Mouse (Mus musculus) frontal cortex, postnatal 25 days (tissue): Measurements from ENCODE around the gene Cep162.

Experiments used
- DNase-seq, 2 experiments: peaks; one replicate each; pipeline ENCODE4 v3.0.0; 2022; ENCODE audit warnings: low spot score in 2 of 2

Gene Cep162

DNA sequence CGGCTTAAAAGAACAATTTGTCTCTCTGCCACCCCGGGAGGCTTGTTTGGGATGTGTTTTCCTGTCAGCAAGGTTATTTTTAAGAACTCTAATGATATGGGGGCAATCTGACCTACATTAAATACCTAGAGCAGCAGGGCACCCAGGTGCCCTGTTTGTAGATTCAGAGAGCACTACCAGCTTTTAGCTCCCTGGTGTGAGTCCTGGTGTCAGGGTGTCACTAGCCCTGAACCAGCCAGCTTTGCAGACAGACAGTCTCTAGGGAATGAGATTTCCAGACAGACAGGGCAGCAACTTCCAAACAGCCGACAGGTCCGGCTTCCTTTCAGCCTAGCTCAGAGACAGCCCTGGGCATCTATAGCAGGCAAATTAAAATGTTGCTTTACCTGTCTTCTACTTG, 92.8 kb downstream of the Cep162 start:
- DNase-seq = no peak

DNA sequence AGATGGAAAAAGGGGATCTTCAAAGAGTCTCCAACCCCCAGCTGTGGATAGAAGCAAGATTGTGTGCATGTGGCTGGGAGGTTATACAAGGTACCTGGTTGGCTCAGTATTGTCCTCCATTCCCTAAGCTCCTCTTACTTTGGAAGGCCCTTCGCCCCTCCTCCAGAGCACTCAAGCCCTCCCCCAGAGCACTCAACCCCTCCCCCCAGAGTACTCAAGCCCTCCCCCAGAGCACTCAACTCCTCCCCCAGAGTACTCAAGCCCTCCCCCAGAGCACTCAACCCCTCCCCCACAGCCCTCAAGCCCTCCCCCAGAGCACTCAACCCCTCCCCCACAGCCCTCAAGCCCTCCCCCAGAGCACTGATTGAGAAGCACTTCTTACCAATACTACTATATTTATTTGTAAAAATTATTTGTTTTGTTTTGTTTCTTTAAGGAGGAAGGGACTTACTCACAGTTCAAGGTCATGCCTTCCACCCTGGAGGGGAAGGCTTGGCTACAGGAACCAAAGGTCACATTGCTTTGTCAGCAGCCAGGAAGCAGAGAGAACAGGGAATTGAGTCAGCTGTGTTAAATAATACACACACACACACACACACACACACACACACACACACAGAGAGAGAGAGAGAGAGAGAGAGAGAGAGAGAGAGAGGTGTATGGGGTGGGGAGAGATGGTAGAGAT, 102.6 kb downstream of the Cep162 start:
- DNase-seq = no peak

DNA sequence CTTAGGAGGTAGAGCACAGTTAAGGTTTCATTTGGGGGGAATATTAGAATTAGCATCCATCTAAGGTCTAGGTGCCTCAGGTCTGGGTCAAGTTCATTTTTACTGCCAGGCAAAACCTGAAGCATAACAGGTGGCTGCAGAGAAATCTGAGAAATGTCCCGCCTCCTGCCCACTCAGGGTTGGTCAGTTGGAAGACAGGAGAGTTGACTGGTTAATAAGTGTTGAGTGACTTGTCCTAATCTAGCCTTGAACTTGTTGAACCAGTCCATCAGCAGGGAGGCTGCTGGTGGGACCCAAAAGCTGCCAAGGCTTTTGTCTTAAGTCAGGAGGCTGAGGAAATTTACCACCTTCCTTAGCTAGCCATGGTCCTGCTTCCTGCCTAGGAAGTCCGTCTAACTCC, 107.4 kb downstream of the Cep162 start:
- DNase-seq = no peak

- DNase-seq = no peak
Observed at GRCm38 (mm10) chr9:87146400-87146799, 108.9 kb downstream of the Cep162 start.

- DNase-seq = no peak
Observed at GRCm38 (mm10) chr9:87145671-87146070, 109.7 kb downstream of the Cep162 start.

- no peak for DNase-seq
Observed at GRCm38 (mm10) chr9:87145180-87145579, 110.2 kb downstream of the Cep162 start.

- no peak for DNase-seq
Observed at GRCm38 (mm10) chr9:87144532-87144931, 110.8 kb downstream of the Cep162 start.

- peak; percentile 42 to 51 for DNase-seq
Observed at GRCm38 (mm10) chr9:87144106-87144505, 111.2 kb downstream of the Cep162 start, which contains the start of gene Mrap2. TSS of gene Mrap2 (plus strand) at chr9:87144306.

- no peak for DNase-seq
Observed at GRCm38 (mm10) chr9:87143076-87143475, 112.3 kb downstream of the Cep162 start.
